Mouse (Mus musculus): Measurements from ENCODE around the gene Wdr6. TPM values are rescaled to one million over a fixed set of nuclear protein-coding genes. Genes with fewer than 3 reads are reported as not detected.

Gene Wdr6
- 14.2 and 27.4 TPM in 2 replicates for polyA plus RNA-seq (2012)

GRCm38 (mm10) chr9:108578545-108579343, at the start of gene Wdr6:
Gene Wdr6 (minus strand): TSS chr9:108578739.
- TF ChIP-seq GATA1 (IDR thresholded peaks at IDR 0.05; ENCODE audit: low read length), result no peak

GRCm38 (mm10) chr9:108628141-108628540, 49.6 kb upstream of the Wdr6 start:
- TF ChIP-seq GATA1 (IDR thresholded peaks at IDR 0.05; ENCODE audit: low read length), result no peak

- no peak for TF ChIP-seq GATA1 (IDR thresholded peaks at IDR 0.05; ENCODE audit: low read length)
Observed at GRCm38 (mm10) chr9:108626498-108626897, 48.0 kb upstream of the Wdr6 start.

GRCm38 (mm10) chr9:108617301-108617700, 38.8 kb upstream of the Wdr6 start:
- TF ChIP-seq GATA1 (IDR thresholded peaks at IDR 0.05; ENCODE audit: low read length), result no peak

GRCm38 (mm10) chr9:108611488-108611887, 32.9 kb upstream of the Wdr6 start:
- no peak for TF ChIP-seq GATA1 (IDR thresholded peaks at IDR 0.05; ENCODE audit: low read length)

- TF ChIP-seq GATA1 (IDR thresholded peaks at IDR 0.05; ENCODE audit: low read length), result no peak
Observed at GRCm38 (mm10) chr9:108608889-108609288, 30.4 kb upstream of the Wdr6 start.

- no peak for TF ChIP-seq GATA1 (IDR thresholded peaks at IDR 0.05; ENCODE audit: low read length)
Observed at GRCm38 (mm10) chr9:108601986-108602385, 23.4 kb upstream of the Wdr6 start.

- no peak for TF ChIP-seq GATA1 (IDR thresholded peaks at IDR 0.05; ENCODE audit: low read length)
Observed at GRCm38 (mm10) chr9:108600011-108600410, 21.5 kb upstream of the Wdr6 start.

- no peak for TF ChIP-seq GATA1 (IDR thresholded peaks at IDR 0.05; ENCODE audit: low read length)
Observed at GRCm38 (mm10) chr9:108599021-108599566, 20.6 kb upstream of the Wdr6 start.

GRCm38 (mm10) chr9:108596998-108597764, 18.6 kb upstream of the Wdr6 start, which contains the start of gene P4htm:
Gene P4htm (minus strand): TSS chr9:108597667.
- no peak for TF ChIP-seq GATA1 (IDR thresholded peaks at IDR 0.05; ENCODE audit: low read length)

GRCm38 (mm10) chr9:108594354-108594753, 15.8 kb upstream of the Wdr6 start:
- no peak for TF ChIP-seq GATA1 (IDR thresholded peaks at IDR 0.05; ENCODE audit: low read length)

GRCm38 (mm10) chr9:108591462-108591861, 12.9 kb upstream of the Wdr6 start:
- no peak for TF ChIP-seq GATA1 (IDR thresholded peaks at IDR 0.05; ENCODE audit: low read length)

GRCm38 (mm10) chr9:108589229-108589628, 10.7 kb upstream of the Wdr6 start:
- TF ChIP-seq GATA1 (IDR thresholded peaks at IDR 0.05; ENCODE audit: low read length), result no peak

- no peak for TF ChIP-seq GATA1 (IDR thresholded peaks at IDR 0.05; ENCODE audit: low read length)
Observed at GRCm38 (mm10) chr9:108587571-108588180, 9.1 kb upstream of the Wdr6 start.

- TF ChIP-seq GATA1 (IDR thresholded peaks at IDR 0.05; ENCODE audit: low read length), result no peak
Observed at GRCm38 (mm10) chr9:108579344-108579690, 778 bp upstream of the Wdr6 start.
